Mouse (Mus musculus): ENCODE data around the gene Rdh11. TPM values are rescaled to one million over a fixed set of nuclear protein-coding genes. Genes with fewer than 3 reads are reported as not detected.
A peak's percentile ranks its signal among the peaks of the same experiment; 100 is the strongest.
"Not testable (repeated sequence)": the region's sequence is repeated elsewhere in the genome, so short reads cannot be mapped to it uniquely, and the experiment has no call there.

The Rdh11 gene
- polyA plus RNA-seq (2012; rRNA removed) = 20.4 and 22.4 TPM in 2 replicates

DNA sequence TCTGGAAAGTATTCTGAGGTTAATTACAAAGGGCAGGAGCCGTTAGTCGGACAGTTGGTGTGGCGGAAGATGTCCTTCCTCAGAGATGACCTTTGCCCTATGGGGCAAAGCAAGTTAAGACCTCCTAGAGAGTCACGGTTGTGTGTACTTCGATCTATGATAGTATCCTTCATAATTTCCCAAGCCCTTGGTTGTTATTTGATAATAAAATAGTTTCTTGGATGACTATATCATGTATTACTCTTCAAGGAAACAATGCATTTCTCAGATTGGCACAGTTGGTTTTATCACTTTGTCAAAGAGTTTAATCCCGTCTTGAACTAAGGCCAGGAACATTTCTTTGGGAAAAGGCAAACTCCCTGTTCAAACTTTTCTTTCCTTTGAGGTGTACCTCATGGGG lies at the start of gene Rdh11:
TSS of gene Rdh11 (minus strand) at position 101 of the 400 bp plus-strand sequence.
- no peak for DNase-seq (ENCODE audit: low read depth)

DNA sequence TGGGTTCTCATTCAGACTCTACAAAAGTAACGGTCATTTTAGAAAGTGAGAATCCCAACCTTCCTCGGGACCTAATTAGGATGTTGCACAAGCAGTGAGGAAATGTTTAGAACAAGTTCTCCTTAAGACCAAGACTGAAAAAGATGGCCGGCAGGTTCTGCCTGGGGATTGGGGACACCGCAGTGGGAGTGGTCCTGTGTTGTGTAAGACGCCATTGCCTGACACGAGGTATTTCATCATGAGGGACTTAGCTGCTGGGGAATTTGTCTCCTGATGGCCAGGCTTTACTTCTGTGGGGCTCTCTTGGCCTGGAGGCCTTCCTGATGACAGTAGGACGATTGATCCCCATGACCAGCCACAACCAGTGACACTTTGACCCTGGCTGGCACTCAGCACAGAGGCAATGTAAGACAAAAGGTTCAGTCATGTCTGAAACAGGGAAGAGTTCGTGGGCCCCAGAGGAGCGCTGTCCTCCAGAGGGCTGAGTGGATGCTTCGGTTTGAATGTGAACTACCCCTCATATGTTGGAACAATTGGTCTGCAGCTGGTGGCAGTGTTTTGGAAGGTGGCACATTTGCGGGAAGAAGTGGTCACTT lies 43.5 kb upstream of the Rdh11 start:
- peak; percentile 36 for DNase-seq (ENCODE audit: low read depth)

DNA sequence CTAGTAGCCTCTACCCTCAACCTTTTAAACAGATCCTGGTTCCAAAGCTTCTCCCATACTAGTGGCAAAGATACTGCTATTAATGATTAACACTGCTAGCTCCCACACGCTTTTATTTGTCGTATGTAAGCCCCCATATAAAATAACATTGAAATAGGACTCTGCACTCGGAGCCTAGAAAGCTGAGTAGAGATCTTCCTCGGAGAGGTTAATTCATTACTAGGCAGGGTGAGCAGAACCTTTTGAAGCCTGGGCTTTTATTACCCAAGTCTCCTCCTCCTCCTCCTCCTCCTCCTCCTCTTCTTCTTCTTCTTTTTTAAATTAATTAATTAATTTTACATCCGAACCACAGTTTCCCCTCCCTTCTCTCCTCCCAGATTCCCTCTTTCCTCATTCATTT lies 25.4 kb upstream of the Rdh11 start:
- DNase-seq (ENCODE audit: low read depth) = no peak

DNA sequence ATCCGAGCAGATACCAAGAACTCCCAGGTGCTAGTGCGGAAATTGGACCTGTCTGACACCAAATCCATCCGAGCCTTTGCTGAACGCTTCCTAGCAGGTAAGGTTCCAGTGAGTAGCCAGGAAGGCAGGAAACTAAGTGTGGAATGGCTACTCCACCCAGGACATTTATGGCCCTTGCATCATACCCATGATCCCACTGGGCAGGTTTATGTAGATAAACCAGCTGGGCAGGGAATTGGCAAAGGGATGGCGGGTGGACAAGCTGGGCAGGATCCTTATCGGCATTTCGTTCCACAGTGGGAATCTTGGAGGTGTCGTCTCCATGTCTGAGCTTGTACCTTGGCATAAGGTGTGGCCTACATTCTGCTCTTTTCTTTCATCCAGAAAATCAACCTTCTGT lies 19.4 kb upstream of the Rdh11 start:
- DNase-seq (ENCODE audit: low read depth) = no peak

DNA sequence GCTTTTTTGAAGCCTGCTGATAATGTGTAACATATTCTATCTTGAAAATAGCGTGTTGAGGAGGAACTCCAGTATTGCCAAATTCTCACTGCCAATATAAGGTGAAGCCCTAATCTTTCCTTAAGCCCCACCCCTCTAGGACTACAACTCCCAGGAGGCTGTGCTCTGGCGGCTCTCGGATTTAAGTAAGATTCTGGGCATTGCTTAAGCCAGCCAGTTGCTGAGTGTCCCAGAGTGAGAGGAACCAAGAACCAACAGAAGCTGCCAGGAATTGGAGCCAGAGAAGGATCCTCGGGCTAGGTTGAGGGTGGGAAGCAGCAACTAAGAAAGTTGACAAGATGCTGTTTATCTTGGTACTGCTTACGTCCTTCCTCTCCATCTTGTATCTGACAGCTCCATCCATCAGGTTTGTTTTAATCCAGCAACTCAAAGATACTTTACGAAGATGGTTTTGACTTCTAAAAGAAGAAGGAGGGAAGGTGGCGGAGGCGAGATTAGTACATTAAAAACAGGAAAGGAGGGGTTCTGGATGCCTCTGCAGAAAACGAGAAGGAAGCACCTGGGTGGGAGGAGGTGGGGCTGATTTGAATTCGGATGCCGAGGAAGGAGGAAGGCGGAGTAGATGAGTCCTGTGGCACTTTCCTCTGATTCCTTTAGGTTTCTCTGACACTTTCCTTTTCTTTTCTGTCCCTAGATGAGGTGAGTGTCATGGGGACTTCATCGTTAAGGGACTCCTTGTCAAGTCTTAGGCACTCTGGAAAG lies 16.8 kb upstream of the Rdh11 start, which contains the start of gene Rdh12:
TSS of gene Rdh12 (plus strand) at position 212 of the 762 bp plus-strand sequence.
- DNase-seq (ENCODE audit: low read depth) = no peak

DNA sequence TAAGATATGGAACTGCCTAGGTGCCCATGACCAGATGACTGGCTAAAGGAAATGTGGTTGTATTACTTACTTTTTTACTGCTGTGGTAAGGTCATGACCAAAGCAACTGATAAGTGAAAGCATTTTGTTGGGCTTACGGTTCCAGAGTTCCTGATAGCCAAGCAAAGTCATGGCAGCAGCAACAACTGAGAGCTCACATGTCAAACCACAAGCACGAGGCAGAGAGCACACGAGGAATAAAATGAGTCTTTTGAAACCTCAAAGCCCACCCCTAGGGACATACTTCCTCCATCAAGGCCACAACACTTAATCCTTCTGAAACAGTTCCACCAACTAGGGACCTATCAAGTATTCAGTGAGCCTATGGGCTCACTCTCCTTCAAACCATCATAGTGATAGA lies 9.8 kb upstream of the Rdh11 start:
- DNase-seq (ENCODE audit: low read depth) = no peak

DNA sequence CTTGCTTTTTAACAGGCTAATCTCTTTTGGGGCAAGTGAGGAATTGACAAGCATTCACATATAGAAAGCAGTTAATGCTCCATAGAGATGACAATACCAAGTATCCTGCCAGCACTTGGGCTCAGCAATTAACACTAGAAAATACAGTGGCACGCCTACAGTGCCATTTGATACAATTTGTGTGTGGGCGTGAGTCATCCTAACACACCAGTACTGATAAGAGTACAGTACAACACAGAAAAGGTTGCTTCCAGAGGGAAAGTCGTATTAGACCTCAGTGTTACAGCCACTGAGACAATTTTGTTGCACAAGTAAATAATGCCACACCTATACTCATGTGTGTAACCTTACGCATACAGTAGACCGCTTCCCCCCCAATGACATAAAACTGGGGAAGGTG lies 5.0 kb upstream of the Rdh11 start:
- no peak for DNase-seq (ENCODE audit: low read depth)

DNA sequence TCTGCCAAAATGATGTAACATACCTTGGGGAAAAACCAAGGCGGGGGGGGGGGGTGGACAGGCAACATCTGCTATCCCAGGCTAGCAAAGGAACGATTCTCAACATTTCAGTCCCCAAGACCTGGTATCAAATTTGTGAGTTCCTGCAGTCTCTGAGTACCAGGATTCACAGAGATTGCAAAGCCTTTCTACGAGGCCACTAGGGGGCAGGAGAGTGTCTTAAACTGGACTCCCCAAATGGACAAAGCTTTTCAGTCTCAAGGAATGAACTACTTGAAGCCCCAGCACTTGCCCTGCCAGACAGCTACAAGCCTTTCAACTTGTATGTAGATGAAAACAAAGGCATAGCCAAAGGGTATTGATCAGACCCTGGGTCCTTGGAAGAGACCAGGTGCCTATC lies 1.3 kb upstream of the Rdh11 start:
- no peak for DNase-seq (ENCODE audit: low read depth)

DNA sequence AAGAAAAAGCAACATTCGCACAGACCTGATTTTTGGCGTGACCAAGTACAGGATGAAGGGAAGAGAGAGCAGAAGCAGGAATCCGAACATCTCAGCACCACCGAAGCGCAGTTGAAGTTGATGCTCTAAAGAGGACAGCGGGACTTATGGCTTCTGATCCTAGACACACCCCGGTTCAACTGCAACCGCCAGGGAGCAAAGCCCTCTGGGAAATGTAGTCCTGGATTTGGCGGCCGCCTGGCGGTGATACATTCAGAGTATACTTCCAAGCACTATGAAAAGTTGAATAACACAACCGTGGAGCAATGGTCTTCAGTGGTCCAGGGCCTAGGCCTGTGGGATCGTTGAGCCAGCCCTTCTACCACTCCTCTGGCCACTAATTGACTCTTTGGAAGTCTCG lies 392 bp downstream of the Rdh11 start:
- DNase-seq (ENCODE audit: low read depth) = no peak

DNA sequence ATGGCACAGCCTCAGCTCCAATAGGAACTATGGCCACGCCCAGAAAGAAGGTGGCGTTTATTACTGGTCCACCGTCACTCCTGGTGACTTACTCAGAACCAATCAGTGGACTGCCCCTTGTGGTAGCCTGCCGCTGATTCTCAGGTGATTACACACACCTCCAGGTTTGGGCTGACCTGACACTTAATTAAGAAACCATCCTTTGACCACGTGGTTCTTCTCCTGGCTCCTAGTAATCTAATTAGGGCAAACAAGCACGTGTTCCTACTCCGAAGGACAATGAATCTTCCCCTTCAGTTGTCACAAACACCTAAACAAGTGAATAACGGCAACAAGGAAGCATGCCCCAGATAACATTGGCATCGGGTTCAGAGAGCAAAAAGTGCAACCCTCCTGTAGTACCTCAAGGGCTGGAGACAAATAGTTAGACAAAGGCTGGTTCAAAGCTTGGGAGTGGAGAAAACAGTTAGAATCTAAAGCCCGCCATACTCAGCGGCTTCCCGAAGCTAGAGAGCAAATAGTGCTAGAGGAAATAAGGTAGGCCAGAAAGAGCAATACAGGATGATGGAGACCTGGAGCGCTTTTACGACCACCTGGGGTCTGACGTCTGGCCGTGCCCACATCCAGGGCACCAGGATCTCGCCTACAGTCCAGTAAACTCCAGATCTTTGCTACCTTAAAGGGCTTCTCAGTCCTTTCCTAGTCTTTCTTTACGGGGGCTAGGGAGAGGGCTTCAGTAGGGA lies 991 bp downstream of the Rdh11 start:
- DNase-seq (ENCODE audit: low read depth) = peak; percentile 78

DNA sequence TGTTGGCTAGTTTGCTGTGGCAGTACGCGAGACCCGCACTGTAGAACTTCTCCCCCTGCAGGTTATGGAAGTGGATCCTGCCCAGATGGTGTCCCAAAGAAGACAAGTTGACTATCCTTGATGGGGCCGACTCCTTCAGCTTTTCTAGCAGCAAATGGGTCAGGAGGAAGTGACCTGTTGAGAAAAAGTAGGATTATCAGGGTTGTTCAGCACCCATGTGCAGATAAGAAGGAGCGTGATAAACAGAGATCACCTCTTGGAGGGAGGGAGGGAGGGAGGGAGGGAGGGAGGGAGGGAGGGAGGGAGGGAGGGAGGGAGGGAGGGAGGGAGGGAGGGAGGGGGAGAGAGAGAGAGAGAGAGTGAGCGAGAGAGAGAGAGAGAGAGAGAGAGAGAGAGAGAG lies 6.9 kb downstream of the Rdh11 start:
- DNase-seq (ENCODE audit: low read depth) = not testable (repeated sequence)

DNA sequence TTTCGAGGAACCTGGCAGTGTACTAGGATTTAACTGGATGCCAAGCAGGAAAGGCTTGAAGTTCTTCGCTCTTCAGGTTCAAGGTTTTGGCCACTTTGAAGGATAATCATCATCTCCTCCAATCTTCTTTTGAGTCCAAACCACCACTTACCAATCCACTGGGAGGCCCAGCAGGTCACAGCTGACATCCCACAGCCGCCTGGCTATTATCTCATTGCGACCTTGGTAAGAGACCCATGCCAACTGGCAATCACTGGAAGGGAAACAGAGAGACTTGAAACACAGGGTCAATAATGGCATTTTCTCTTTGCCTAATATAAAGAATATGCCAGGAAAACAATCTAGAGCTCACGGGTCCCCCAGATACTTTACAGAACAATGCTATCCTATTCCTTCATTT lies 16.1 kb downstream of the Rdh11 start:
- no peak for DNase-seq (ENCODE audit: low read depth)

DNA sequence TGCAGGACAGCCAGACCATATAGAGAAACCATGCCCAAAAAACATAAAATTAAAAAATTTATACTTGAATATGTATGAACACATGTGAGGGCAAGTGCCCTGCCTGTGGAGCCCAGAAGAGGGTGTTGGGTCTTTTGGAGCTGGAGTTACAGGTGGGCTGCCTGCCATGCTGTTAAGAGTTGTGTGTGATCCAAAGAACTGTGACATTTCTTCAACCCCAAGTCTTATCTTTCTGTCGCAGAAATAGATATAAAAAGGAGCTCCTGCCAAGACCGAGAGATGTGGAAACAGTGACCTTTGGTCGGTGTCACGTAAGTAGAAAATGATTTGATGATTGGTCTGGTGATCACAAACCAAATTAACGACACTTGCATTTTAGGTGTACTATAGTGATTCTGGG lies 18.4 kb downstream of the Rdh11 start:
- DNase-seq (ENCODE audit: low read depth) = no peak

DNA sequence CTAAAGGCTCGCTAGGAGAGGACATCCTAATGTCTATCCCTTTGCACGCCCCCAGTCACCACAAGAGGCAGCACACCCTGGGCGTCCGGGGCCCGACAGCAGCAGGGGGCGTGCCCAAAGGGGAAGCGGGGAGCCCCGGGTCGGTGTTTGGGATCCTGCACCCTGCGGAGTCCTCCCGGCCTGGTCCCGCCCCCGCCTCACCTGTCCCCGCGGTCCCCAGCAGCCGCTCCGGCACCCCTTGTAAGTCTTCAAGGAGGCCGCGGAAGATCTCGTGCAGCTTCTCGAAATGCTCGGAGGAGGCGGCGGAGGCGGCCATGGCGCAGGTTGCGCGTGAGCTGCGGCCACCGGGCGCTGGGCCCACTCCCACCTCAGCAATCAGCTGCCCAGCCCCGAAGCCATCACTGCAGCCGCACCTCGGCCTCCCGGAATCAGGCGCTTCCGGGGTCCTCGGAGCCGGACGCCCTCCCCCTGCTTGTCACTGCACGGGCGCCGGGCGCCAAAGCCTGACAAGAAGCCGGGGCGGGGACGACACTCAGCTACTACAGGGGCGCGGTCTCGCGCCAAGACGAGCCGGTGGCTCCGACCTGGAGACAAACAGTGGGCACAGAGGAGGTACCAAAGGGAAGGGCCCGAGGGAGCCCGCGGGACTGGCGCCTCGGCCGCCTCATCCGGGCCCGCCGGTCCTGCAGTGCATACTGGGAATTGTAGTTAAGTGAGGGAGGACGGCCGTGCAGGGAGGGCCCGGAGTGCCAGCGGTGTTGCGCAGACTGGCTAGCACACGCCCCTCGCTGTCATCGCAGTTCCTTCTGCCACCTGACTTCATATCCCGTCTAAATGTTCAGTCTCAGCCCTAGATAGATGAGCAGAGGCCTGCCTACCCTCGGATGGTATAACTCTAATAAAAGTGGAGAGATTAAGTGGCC lies 19.8 kb downstream of the Rdh11 start, which contains the start of gene Vti1b:
TSS of gene Vti1b (minus strand) at position 649 of the 923 bp plus-strand sequence.
- no peak for DNase-seq (ENCODE audit: low read depth)

DNA sequence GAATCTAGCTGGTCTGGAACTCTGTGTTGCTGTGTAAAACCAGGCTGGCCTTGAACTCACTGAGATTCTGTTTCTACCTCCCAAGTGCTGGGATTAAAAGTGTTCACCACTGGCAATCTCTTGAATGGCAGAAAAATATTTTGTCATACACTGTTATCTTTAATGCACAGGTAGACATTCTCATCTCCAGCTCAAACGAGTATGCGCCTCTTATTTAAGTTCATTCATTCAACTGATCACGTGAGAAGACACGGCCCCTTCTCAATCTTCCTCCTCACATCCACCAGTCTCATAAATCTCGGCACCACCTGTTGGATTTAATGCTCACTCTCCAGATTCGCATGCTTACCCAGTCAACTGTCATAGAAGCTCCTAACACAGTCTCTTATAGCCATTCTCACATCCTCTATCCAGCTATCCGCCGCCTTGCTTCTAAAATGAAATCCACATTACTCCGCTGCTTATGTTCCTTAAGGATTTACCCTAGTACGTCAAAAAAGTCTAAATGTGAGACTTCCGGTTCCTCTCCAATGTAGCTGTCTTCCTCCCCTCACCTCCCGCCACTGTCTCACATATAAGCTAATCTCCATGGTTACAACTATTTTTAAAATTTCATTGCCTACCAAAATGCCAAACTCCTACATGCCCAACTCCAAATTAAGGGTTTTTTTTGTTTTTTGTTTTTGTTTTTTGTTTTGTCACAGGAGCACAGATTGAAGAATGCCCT lies 20.7 kb downstream of the Rdh11 start:
- no peak for DNase-seq (ENCODE audit: low read depth)

DNA sequence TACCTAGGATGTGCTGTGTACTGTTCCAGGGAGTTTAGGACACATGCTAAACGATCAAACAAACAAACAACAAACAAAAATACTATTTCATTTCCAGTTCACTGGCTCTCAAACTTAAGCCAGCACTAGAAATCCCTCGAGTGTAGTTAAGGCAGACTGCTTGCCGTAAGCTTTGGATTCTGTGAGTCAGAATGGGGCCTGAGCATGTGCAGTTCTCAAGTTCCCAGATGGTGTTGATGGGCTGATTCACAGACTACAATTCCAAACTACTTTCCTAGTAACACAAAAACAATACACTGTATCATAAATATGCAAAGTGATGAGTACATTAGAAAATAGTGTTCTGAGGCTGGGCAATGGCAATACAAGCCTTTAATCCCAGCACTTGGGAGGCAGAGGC lies 21.7 kb downstream of the Rdh11 start:
- no peak for DNase-seq (ENCODE audit: low read depth)

DNA sequence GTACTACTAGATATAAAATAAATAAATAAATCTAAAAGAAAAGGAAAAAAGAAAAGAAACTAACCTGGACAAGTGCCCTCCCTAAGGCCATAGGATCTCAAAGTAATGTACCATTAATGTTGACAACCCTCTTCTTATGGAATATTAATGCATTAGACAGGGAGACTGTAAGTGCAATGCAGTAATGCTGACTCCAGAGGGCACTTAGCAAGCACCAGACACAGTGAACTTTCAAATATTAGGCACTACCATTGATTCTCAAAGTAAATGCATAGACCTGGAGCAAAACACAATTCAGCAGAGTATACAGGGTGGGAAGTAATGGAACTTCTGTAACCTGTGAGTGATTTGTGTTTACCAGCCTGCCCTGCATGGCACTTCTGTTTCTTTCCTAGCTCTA lies 22.9 kb downstream of the Rdh11 start:
- DNase-seq (ENCODE audit: low read depth) = no peak

DNA sequence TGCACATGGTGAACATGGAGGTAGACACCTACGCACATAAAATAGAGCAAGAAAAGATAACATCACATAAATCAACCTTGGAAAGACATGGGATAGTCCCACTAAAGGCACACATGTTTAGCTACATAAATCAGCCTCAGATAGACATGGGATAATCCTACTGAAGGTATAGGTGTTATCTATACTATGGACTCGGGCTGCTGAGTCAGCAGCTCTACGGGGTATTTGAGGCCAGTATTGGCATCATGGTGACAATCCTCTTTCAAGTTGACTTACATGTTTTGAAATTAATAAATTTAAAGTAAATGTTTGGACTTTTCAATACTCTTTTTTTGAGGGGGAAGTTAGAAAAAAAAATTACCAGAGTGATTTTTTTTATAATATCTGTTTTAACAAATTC lies 29.2 kb downstream of the Rdh11 start:
- no peak for DNase-seq (ENCODE audit: low read depth)

DNA sequence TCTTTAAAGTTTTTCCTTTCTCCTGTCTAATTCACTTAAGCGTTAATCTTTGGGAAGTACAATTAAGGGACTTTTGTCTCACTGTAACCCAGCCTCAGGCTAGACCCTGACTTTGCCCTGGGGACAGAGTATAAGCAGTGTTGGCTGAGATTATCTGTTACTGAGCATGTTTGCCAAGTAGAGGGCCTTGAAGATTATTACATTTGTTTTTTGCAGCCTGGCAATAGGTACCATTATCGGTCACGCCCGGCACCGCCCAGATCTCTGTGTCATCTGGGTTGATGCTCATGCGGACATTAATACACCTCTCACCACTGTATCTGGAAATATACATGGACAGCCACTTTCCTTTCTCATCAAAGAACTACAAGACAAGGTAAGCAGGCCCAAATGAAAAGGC lies 42.4 kb downstream of the Rdh11 start:
- no peak for DNase-seq (ENCODE audit: low read depth)

DNA sequence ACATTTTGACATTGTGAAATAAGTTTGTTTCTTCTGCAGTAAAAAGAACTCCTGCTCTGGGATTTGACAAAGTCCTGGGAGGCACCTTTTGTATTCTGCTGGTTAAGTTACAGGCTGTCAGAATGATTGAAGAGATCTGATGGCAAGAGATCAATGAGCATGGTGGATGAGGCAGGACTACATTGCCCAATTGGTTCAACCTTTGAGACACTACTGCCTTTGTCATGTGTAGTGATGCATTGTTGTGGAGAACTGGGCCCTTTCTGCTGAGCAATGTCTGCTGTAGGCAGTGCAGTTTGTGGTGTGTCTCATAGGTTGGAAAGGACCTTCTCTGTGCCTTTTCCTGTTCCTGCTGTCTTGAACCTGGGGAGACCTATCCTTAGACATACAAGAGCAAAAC lies 50.7 kb downstream of the Rdh11 start:
- DNase-seq (ENCODE audit: low read depth) = peak; percentile 28

DNA sequence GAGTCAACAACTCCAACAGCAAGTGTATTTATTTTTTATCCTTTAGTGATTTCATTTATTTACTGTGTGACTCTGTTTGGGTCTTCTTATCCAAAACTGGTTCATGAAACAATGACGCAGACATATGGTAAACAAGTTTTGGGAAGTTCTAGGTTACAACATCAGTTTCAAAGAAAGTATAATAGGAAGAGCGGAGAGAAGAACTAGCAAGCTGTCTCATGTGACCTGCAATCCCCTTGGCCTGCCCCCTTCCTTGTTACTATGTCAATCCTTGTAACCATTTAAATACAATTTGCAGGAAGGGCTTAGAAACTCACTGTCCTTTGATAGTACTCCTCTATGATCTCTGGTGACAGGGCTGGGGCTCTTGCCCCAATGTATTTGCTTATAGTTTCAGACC lies 51.3 kb downstream of the Rdh11 start:
- no peak for DNase-seq (ENCODE audit: low read depth)
